Mouse (Mus musculus): ENCODE results near the gene Ano6. TPM values are rescaled to one million over a fixed set of nuclear protein-coding genes. Genes with fewer than 3 reads are reported as not detected.
A peak's percentile ranks its signal among the peaks of the same experiment; 100 is the strongest.

The Ano6 gene
- total RNA-seq, 2 experiments from 2014 or later: 26.9 to 32.4 TPM

GRCm38 (mm10) chr15:95963533-95964250, 173.0 kb downstream of the Ano6 start:
- Histone ChIP-seq H3K4me3 (no peak overlapping the region), H3K27ac (peak overlapping the region; percentile 83)
- no peak for DNase-seq (ENCODE audit: low spot score in 2 of 2)
- no peak for TF ChIP-seq CTCF (conservative IDR thresholded peaks at IDR 0.05)

GRCm38 (mm10) chr15:95964251-95964561, 173.6 kb downstream of the Ano6 start:
- Histone ChIP-seq H3K27ac (peak overlapping the region; percentile 83), H3K4me3 (no peak overlapping the region)
- peak; percentile 58 to 61 for DNase-seq (ENCODE audit: low spot score in 2 of 2)
- TF ChIP-seq CTCF (conservative IDR thresholded peaks at IDR 0.05): no peak

DNA sequence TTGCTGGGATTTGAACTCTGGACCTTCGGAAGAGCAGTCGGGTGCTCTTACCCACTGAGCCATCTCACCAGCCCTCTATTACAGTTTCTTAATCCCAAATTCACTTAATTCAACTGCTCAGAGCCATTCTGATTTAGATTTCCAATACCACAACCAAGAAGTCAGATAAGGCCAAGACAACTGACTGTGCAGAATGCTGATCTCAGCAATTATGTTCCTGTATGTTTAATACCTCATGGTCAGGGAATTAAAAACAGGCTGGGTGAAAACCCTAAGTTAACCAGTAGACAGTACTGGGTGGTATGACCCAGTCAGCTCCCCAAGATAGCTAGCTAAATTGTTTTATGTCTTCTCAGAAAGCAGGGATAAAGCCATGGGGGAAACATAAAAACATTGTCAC, 176.3 kb downstream of the Ano6 start:
- no peak overlapping the region for H3K27ac ChIP-seq
- TF ChIP-seq CTCF (conservative IDR thresholded peaks at IDR 0.05): no peak
- no peak overlapping the region for H3K4me3 ChIP-seq
- no peak for DNase-seq (ENCODE audit: low spot score in 2 of 2)

GRCm38 (mm10) chr15:95967516-95968196, 177.0 kb downstream of the Ano6 start:
- no peak overlapping the region for H3K4me3 ChIP-seq
- DNase-seq (ENCODE audit: low spot score in 2 of 2): no peak
- H3K27ac ChIP-seq: no peak overlapping the region
- no peak for TF ChIP-seq CTCF (conservative IDR thresholded peaks at IDR 0.05)

- TF ChIP-seq CTCF (conservative IDR thresholded peaks at IDR 0.05): no peak
- no peak overlapping the region for H3K27ac ChIP-seq
- H3K4me3 ChIP-seq: no peak overlapping the region
- DNase-seq (ENCODE audit: low spot score in 2 of 2): no peak
Observed at GRCm38 (mm10) chr15:95969596-95969995, 179.0 kb downstream of the Ano6 start.

GRCm38 (mm10) chr15:95970176-95970575, 179.5 kb downstream of the Ano6 start:
- TF ChIP-seq CTCF (conservative IDR thresholded peaks at IDR 0.05): no peak
- DNase-seq (ENCODE audit: low spot score in 2 of 2): no peak
- Histone ChIP-seq H3K4me3 (no peak overlapping the region), H3K27ac (no peak overlapping the region)

DNA sequence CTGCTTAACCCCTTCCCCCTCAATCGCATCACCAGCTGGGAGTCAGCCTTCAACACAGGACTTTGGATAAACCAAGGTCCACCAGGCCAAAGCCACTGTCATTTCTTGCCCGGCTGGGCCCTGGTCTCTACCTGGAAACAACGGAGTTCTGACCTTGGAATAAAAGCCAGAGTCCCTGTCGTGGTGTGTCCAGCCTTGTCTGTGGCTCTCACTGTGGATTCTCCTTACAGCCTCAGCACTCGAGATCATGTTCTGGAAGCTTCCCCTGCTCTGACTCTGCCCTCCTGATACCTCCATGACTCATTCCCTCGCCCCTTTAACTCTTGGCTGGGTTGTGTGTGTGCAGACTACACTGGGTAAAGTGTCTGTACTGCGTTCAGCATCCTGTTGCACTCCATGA, 180.0 kb downstream of the Ano6 start:
- Histone ChIP-seq H3K4me3 (no peak overlapping the region), H3K27ac (no peak overlapping the region)
- no peak for DNase-seq (ENCODE audit: low spot score in 2 of 2)
- no peak for TF ChIP-seq CTCF (conservative IDR thresholded peaks at IDR 0.05)

DNA sequence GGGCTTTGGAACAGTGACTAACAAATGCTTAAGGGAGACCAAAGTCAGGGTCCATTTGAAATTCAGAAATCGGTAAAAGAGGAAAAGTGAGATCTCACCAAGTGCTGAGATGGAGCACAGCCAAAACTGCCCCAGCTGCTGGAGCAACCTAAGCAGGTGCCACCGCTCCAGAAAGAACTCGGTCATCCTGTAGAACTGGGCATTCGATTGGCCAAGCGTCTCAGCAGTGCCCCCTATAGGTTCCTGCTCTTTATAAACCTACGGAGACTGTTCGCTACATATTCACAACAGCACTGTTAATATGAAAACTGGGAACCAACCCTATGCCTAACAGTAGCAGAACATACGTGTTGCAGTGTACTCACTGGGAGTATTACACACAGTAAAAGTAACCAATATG, 180.7 kb downstream of the Ano6 start:
- Histone ChIP-seq H3K4me3 (no peak overlapping the region), H3K27ac (no peak overlapping the region)
- DNase-seq (ENCODE audit: low spot score in 2 of 2): no peak

DNA sequence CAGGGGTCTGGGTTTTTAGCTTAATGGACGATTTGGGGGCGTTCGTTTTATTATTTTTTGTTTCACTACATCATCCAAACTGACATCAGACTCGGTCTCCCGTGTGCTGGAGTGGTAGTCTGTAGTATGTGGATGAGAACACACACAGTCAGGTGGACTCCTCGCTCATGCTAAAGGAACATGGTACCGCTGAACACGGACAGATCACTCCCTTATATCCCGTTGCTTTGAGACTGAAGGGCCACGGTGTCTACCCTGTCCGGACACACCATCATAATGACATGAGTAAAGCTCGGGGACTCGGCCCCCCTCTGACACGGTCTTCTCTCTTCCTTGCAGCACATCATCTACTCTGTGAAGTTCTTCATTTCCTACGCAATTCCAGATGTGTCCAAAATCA, 181.5 kb downstream of the Ano6 start:
- no peak for DNase-seq (ENCODE audit: low spot score in 2 of 2)
- no peak overlapping the region for H3K4me3 ChIP-seq
- TF ChIP-seq CTCF (conservative IDR thresholded peaks at IDR 0.05): no peak
- no peak overlapping the region for H3K27ac ChIP-seq

More for the DNA sequence above, 180.7 kb downstream of the Ano6 start:
- TF ChIP-seq CTCF (conservative IDR thresholded peaks at IDR 0.05): peak; percentile 62

GRCm38 (mm10) chr15:95972621-95973020, 182.0 kb downstream of the Ano6 start:
- H3K27ac ChIP-seq: no peak overlapping the region
- H3K4me3 ChIP-seq: no peak overlapping the region
- no peak for DNase-seq (ENCODE audit: low spot score in 2 of 2)
- no peak for TF ChIP-seq CTCF (conservative IDR thresholded peaks at IDR 0.05)

- Histone ChIP-seq H3K27ac (no peak overlapping the region), H3K4me3 (no peak overlapping the region)
- no peak for TF ChIP-seq CTCF (conservative IDR thresholded peaks at IDR 0.05)
- DNase-seq (ENCODE audit: low spot score in 2 of 2): no peak
Observed at GRCm38 (mm10) chr15:95974021-95974597, 183.5 kb downstream of the Ano6 start.

GRCm38 (mm10) chr15:95976156-95976876, 185.7 kb downstream of the Ano6 start:
- TF ChIP-seq CTCF (conservative IDR thresholded peaks at IDR 0.05): no peak
- Histone ChIP-seq H3K27ac (no peak overlapping the region), H3K4me3 (no peak overlapping the region)
- no peak for DNase-seq (ENCODE audit: low spot score in 2 of 2)
